Mouse (Mus musculus) lung, adult 2 months (tissue): ENCODE results near the gene Fcrl6.

Experiments used
- CTCF ChIP-seq: fragments of 200-500 bp; IDR thresholded peaks from 2 replicates; pipeline ENCODE4 v1.5.1; 2011; ENCODE audit warnings: mild to moderate bottlenecking, low read length, control low read depth; ENCODE audit not compliant: insufficient read depth
- POLR2A ChIP-seq: fragments of 200-500 bp; IDR thresholded peaks from 2 replicates; pipeline ENCODE4 v1.6.1; 2011; ENCODE audit warnings: low read depth, mild to moderate bottlenecking, control low read depth, low read length, borderline replicate concordance; ENCODE audit errors: extremely low read depth

- TF ChIP-seq CTCF (no peak), POLR2A (no peak)
Observed at GRCm38 (mm10) chr1:172624081-172624480, 21.7 kb upstream of the Fcrl6 start.
